Mouse (Mus musculus) monocyte, adult 2 months (primary cell): Measurements from ENCODE around the gene Med8.

ENCODE experiments used
- DNase-seq, 2 experiments: peaks; one replicate each; pipeline ENCODE4 v3.0.0; 2022; ENCODE audit warnings: low spot score in 2 of 2, low read depth in 1 of 2

Gene Med8

DNA sequence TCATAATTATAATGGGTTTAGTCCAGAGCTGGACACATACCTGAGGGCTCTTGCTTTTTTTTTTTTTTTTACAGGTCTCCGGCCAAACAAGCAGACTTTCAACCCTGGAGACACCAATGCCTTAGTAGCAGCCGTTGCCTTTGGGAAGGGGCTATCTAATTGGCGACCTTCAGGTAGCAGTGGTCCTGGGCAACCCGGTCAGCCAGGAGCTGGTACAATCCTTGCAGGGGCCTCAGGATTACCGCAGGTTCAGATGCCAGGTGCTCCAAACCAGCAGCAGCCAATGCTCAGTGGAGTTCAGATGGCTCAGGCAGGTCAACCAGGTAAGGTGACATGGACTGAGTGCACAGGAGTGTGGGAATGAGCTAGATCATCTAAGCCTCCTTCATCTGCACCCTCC, 4.4 kb downstream of the Med8 start:
- DNase-seq, result no peak

DNA sequence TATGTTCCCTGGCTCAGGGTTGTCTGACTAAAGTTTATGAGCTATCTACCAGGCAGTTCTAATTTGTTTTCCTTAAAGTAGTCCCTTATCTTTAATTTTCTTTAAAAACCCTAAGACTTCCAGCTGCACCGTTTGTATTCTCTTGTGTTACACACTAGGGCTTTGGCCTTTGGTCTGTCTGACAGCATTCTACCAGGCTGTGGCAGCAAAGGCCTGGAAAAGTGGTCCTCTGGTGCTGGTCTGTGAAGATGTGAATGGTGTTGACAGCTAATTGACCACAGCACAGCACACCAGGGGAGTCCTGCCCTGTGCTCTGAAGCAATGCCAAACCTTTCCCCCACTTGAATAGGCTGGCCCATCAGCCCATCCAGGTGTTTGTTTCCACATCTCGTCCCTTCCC, 6.6 kb downstream of the Med8 start:
- no peak for DNase-seq

DNA sequence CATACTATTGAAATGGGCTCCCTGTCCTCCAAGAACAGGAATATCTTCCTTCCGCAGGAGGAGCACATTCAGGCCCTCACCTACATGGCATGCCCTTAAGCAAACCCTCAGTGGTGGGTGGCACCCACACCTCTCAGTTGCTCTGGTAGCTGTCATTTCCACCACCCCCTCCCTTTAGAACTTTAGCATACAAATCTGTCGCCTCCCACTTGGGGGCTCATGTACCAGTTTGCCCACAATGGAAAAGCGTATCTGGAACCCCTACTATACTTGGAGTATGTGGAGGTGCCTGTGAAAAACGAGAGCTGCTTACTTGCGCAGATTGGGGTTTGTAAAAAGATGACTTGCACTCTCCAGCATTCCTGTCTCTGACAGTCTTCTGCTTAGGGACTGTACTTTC, 7.2 kb downstream of the Med8 start:
- no peak for DNase-seq

DNA sequence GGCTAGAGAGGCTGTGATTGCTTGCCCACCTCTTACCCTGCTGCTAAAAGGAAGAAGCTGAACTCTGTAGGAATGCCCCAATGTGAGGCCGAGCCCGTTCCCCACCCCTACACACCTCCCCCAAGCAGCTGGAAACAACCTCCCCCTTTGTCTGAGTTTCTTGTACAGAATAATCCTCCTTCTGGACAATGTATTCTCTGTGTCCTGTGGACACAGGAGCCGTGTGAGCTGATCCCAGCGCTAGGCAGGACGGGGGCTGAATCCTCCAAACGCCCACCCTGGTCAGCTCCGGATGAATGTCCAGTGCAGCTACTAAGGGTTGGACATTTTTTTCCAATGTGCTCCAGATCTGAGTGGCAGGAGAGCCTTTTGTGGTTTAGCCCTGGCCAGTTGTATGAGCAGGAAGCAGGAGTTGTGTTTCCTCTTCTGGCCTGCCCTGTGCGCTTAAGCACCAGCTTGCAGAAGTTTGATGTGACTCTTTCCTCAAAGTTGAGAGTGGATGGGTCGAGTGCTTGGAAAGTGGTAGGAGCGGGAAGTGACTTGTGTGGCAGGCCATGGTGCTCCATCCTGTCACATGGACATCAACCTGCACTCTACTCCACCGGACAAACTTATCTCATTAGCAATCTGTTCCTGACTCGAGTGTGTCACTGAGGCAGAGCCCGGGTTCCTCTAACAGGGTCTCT, 8.1 kb downstream of the Med8 start:
- DNase-seq, result no peak

DNA sequence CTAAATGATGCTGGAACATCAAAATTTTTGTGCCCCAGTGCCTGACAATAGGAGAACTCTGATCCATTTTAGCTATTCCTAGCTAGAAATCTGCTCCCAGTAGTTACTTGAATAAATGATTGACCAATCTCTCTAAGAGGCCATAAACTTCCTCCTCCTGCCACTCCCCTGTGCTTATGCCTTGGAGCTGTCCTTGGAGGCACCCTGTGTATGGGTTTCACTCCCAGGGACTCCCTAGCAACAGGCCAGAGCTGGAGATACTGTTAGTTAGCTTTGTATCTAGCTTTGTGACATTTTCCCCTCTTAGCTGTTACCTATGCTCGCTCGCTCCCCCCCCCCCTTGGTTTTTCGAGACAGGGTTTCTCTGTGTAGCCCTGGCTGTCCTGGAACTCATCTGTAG, 12.2 kb downstream of the Med8 start:
- DNase-seq, result no peak

DNA sequence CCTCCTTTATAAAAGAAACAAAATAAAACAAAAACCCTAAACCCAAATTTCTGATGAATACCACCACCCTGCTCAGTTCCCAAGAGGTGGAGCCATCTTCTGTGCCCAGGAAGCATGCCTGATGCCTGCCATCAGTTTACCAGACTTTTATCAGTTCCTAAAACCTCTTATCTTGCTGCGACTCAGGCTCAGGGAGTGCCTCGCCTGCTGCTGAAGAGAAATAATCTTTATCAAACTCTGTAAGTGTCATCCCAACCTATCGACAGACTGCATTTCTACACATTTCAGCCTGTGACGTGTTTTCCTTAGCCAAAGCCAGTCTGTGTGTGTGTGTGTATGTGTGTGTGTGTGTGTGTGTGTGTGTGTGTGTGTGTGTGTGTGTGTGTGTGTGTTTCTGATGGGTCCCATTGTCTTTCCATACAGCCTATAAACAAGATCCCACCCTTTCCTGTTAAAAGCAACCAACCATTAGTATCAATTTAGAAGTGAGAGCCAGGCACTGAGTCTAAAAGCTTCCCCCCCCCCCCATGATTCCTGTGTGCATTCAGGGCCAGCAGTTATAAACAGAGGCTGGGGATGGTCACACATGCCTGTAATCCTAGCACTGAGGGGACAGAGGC, 15.5 kb downstream of the Med8 start:
- DNase-seq, result no peak

DNA sequence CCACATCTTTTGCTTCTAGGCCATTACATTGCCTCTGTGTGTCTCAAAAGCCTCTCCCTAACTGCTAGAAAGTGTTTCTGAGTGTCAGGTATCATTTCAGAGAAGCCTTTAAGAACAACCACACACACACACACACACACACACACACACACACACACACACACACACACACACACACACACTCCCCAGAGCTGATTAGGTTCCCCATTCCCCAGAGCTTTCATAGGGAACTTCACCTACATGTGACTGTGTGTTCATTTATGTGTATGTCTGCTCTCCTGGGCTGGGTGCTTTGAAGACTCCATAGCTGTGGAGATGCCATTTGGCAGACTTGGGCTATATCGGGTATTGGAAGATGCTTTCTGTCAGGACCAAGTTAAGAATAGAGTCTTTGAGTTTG, 16.2 kb downstream of the Med8 start:
- no peak for DNase-seq

DNA sequence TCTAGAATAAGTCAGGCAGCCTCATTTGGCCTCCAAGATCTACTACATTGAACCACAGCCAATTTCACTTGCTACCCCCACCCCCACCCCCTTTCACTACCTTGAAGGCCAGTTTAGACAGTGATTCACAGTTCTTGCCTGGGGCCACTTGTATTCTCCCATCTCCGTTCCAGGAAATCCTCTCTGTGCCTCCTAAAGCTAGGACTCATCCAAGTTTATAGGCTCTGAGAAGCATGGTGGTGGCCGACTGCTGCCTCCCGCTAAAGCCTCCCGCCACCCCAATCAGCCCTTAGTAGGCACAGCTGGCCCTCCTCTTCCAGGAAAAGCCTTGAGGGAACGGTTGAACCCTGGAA, 18.3 kb downstream of the Med8 start:
- no peak for DNase-seq

DNA sequence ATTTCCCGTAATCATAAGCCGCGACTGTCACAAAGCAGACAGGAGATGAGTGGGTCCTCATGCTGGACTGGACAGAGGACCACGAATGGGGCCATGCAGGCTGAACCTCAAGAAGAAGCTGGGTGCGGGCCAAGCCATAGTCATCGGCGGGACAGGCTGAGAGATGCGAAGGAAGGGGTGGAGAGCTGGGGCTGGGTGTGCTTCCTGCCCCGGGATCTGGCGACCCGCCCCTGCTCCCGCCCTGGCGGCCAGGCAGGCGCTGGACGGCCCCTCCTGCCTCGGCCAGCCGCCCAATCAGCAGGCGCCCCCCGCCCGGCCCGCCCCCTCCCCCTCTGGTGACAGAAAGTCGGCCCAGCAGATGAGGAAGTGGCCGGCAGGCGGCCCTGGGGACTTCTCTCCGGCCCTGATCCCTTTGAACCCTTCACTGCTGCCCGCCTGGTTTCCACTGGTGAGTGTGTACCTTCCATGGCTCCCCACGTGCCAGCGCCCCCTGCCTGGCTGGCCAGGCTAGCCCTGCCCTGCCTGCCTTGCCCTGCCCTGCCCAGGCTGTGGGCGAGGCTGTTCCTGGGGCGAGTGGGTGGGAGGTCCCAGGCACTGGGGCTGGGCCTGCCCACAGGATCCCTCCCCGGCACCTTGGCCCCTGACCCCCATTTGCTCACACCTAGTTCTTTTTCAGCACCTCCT, 18.8 kb downstream of the Med8 start, which contains the start of gene Elovl1:
Gene Elovl1 (plus strand): TSS at position 326 of the 684 bp plus-strand sequence.
- DNase-seq, result peak; percentile 76 to 81

DNA sequence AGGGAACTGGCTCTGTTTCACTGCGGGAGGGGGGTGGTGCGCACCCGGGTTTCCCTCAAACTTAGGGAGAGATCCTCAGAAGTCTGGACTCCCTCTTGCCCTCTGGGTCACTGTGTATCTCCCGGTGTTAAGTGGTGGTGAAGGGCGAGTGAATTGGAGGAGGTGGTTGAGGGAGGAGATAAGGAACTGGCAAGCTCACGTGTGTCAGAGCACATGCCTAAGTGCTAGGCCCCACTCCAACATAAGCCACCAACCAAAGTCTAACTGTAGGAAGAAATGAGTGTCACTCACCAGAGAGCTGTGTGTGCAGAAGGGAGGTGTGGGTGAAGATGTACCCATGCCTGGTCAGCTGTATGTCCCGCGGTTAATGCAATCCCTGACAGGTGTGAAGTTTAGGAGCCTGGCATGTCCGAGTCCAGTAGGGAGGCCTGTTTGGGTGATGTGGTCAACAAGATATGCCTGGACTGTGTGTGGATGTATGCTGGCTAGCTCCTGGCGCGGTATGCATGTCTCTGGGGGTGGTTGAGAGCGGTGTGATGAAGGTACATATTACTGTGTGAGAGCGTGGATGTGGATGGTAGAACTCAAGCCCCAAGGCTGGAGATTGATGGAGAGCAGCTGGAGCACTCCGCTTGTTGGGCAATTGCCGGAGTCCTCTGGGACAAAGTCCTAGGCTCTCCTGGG, 19.5 kb downstream of the Med8 start:
- DNase-seq, result no peak

DNA sequence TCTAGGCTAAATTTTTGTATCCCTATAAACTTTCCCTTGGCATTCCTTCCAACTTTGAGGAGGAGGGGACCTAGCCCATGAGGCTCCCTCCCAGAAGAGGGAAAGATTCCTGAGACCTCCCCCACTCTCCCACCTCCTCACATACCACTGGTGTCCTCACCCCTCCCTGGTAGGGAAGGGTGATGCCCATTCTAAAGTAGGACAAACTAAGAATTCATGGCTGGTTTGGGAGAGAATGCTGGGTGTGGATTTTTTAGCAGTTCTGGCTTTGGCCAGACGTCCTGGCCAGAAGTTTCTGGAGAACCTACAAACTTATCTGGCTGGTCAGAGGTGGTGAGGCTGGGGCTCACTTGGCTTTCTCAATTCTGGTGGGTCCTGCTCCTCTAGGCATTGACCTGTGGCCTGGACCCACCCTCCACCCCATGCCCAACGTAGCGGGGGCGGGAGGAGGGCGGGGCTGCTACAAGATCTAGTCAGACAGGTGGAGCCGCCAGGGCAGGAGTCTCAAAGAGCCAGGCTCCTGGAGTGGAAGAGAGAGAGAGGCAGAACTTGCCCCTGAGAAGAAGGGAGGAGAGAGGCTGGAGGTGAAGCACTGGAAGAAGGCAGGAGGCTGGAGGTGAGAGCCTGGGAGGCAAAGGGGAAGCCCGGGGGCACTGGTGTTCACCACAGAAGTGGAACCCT, 20.2 kb downstream of the Med8 start:
- DNase-seq, result no peak

DNA sequence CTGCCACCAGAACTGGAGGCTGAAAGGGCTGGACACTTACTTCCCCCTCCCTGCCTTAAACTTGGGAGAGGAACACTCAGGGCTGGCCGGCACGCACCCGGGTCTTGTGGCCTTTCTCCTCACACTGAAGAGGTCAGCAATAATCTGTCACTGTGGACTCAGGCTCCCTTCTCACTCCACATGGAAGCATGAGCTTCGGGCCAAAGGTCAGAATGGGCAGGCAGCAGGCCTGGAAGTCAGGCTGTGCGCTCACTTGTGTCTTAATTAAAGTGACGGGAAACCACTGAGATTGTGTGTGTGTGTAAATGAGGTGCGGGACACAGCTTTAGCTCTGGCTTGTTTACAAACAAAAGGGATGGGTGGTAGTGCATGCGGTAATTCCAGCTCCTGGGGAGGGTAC, 23.2 kb downstream of the Med8 start:
- no peak for DNase-seq

DNA sequence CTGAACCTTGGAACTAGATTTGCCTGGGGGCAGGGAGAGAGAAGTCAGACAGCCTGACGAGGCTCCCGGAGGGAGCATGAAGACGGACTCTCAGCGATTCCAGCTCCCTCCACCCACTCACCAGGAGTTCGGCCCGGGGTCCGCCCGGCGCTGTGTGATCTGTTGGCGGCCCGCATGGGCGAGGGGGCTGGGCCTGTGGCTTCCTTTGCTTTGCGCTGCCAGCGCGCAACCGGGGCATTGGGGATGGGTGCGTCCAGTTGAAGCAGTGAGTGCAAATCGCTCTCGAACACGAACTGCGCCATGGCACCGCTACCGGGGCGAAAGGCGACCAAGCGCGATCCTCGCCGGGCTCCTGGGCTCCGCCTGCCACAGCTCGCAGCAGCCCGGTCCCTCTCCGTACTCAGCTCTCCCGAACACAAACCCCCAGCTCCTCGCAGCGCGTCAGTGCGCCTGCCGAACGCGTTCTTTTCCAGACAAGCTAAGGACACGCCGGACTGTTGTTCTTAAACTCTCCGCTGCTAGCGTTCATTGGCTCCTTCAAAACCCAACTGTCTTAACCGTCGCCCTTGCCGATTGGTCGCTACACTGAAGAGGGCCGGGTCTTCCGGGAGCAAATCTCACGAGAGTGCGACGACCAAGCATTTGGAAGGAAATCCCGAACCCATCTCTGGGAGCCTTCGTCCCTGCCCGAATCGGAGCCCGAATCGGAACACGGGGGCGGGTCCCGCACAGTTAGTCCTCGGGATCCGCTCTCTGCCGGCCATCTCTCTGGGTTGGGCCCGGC, 27.9 kb downstream of the Med8 start, which contains the start of gene Cdc20:
Gene Cdc20 (minus strand): TSS at position 533 of the 784 bp plus-strand sequence.
- peak; percentile 79 to 82 for DNase-seq

DNA sequence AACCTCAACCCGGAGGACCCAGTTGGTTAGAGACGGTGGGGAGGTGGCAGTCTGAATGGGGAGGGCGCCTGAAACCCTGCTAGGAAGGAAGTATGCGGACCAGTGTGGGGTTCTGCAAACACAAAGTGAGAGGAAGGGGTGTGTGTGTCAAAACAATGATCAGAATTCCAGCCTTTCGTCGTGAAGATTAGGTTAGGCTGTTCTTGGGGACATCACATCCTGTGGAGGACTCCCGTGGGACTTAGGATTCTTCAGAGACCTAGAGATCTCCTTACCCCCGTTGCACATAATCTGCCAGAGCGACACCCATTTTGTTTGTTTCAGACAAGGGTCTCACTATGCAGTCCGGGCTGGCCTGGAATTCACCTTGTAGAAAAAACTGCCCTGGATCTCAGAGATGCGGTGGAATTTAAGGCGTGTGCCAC, 28.7 kb downstream of the Med8 start:
- no peak for DNase-seq

DNA sequence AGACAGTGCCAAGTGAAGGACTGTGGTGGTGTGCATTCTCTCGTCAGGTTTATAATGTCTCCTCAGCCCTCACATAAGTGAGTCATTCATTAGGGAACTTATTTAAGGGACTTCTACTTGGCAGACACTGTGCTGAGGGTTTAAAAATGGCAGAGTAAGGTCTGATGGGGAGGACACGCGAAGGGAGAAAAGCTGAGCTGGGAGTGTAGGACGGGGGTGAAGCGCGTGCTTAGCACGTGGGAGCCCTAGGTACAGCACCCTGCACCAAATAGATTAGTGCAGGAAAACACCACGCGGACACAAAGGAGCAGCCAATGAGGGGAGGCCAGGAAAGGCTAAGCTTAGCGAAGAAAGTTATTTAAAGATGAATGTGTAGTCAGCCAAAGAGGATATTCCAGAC, 36.0 kb downstream of the Med8 start:
- DNase-seq, result no peak

DNA sequence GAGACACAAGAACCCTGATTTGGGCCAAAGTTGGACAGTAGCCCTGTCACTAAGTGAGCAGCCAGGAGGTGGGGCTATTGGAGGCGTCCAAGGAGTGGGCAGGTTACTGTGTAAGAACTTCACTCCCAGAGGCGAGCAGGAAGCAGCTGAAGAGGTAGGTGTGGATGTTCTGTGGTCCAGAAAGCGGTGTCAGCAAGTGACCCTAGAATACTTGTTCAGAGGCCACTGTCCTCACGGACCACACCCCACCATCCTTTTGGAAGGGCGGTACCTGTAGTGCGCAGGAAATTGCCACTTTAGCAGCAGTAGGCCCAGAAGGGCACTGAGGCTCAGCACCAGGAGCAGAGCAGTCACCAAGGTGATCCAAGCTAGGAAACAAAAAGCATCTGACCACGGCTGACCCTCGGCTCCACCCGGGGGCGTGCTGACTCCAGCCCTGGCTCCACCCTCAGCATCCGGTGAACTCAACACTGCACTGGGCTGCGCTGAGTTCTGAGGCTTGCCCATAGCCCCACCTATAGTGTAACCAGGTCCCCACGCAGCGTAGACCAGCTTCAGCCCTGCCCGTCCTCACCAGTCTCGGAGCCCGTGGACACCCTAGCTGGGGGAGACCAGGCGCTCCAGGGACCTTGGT, 36.8 kb downstream of the Med8 start:
- no peak for DNase-seq

DNA sequence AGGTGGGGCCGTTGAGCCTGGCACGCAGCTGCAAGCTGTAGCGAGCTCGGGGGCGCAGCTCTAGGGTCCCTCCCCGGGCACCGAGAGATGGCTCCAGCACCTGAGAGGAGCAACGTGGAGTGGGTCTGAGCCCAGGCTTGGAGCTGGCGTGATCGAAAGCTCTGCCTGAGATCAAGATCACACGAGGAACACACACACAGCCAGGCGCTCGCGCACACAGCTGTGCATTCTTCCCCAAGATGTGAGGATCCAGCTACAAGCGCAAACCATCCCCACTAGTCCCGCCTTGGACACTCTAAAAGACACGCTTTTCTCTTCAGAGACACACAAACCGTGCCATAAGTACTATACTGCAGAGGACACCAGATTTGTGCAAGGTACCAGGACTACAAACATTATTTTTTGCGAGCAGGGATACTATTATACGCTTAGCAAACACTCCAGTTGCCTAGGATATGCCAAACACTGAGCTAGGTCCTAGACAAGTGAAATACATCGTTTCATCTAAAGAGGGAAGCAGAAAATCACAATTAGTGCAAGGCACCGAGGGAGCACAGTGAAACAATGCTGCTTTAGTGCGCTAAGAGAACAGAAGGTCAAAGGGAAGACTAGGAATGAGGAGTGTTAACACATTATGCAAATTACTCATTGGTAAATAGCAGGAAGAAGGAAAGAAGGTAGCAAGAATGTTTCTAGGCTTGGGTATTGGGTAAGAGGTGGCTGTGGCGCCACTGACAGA, 37.4 kb downstream of the Med8 start:
- no peak for DNase-seq

DNA sequence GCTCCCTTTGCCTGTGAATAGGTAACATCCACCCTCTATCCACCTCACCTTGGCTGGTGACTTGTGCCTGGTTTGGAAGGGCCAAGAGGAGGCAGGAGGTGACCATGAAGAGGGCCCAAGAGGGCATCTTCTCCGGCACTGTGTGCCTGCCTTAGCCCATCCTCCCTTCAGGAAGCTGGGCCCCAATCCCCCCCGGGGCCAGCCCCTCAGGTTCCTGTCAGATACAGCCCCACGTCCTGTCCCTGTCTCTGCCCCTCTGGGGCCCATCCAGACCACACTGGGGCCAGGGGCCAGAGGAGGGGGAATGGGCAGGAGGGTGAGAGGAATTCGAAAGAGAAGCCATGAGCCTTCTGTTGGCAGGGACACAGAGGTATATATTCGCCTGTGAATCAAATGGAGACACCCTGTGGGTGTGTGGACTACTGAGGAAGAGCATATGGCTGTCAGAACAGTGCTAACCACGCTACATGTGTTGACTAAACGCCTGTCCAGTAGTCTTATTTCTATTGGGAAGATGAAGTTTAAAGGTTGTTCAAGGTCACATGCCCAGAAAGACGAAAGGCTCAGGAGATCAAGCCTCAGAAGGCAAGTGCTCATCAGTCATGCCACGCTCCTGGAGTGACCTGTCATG, 48.3 kb downstream of the Med8 start, which contains the start of gene Mpl:
Gene Mpl (minus strand): TSS at position 169 of the 631 bp plus-strand sequence.
- DNase-seq, result no peak

DNA sequence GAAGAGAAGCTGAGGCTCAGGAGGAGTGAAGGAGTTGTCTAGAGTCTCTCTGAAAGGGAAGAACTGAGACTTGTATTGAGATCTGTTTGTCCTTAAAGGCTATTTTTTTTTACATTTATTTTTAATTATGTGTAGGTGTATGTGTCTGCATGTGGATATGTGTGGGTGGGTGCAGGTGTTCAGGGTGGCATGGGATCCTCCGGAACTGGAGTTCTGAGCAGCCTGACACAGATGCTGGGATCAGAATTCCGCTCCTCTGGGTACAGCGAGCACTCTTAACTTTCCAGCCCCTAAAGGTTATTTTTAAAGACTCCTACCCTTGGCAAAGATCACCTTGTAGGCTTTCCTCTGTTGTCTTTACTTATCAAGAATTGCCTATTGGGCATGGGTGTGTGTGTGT, 55.8 kb downstream of the Med8 start:
- no peak for DNase-seq
